Mouse (Mus musculus) stomach, embryonic 16.5 days (tissue): Measurements from ENCODE around the gene Cbx6. TPM values are rescaled to one million over a fixed set of nuclear protein-coding genes. Genes with fewer than 3 reads are reported as not detected.
A peak's percentile ranks its signal among the peaks of the same experiment; 100 is the strongest.

Experiments
- ATAC-seq: fragments of 200-750 bp; cut with Nextera tagmentation; 2 replicates; pipeline ENCODE4 v1.8.0; 2017; ENCODE audit warnings: moderate number of reproducible peaks, moderate TSS enrichment; ENCODE audit not compliant: insufficient read depth, low FRiP score
- H3K27ac ChIP-seq: fragments of 300-500 bp; sonication (generic); 2 replicates; pipeline ENCODE4 v1.5.1; 2014; ENCODE audit warnings: low read length
- H3K27me3 ChIP-seq: fragments of 300-500 bp; sonication (generic); 2 replicates; pipeline ENCODE4 v1.6.1; 2014; ENCODE audit warnings: low read length, control low read depth, mixed read lengths; ENCODE audit not compliant: control insufficient read depth, insufficient read depth
- H3K36me3 ChIP-seq: fragments of 300-500 bp; sonication (generic); 2 replicates; pipeline ENCODE4 v1.6.1; 2014; ENCODE audit warnings: low read length; ENCODE audit not compliant: control insufficient read depth, insufficient read depth
- H3K4me1 ChIP-seq: fragments of 300-500 bp; sonication (generic); 2 replicates; pipeline ENCODE4 v1.6.1; 2014; ENCODE audit warnings: low read length, control low read depth, mixed read lengths; ENCODE audit not compliant: control insufficient read depth, insufficient read depth
- H3K4me2 ChIP-seq: fragments of 300-500 bp; sonication (generic); 2 replicates; pipeline ENCODE4 v1.6.1; 2014; ENCODE audit warnings: low read depth, low read length, mixed read lengths
- H3K4me3 ChIP-seq: fragments of 300-500 bp; sonication (generic); replicated peaks from 2 replicates; pipeline ENCODE4 v1.5.1; 2014; ENCODE audit warnings: mild to moderate bottlenecking, low read length
- H3K9ac ChIP-seq: fragments of 300-500 bp; sonication (generic); 2 replicates; pipeline ENCODE4 v1.6.1; 2014; ENCODE audit warnings: low read length
- H3K9me3 ChIP-seq: fragments of 300-500 bp; sonication (generic); replicated peaks from 2 replicates; pipeline ENCODE4 v1.6.1; 2016; ENCODE audit warnings: low read length, control low read depth; ENCODE audit not compliant: control insufficient read depth
- WGBS: fragments of 180-500 bp; shearing (Covaris S2); extraction: QIAGEN DNeasy Blood & Tissue Kit; methylation state at CpG from one replicate; pipeline ENCODE4 v1.1.7; 2014; 5-methylcytosine and 5-hydroxymethylcytosine counted together
- polyA plus RNA-seq: library from polyadenylated mRNA; unstranded; fragments of >200 nt; fragmentation: Nextera tagmentation; extraction: Ambion mirVana; gene quantifications from 2 replicates; pipeline ENCODE4 v1.2.1, GENCODE M21; 2015

Gene Cbx6
- 75.6 and 77.2 TPM in 2 replicates for polyA plus RNA-seq

GRCm38 (mm10) chr15:79834130-79834880, at the start of gene Cbx6, which contains the start of gene Npcd:
Gene Cbx6, minus strand, starts transcription at chr15:79834688.
Gene Npcd, minus strand, starts transcription at chr15:79834237.
- Histone ChIP-seq H3K4me3 (peak within 1 kb of the TSS; percentile 85), H3K9ac (peak within 1 kb of the TSS; percentile 96), H3K4me2 (peak within 1 kb of the TSS; percentile 86), H3K27me3 (no peaks in the 10 kb centered on the region), H3K27ac (peak within 1 kb of the TSS; percentile 96), H3K9me3 (no peaks in the 10 kb centered on the region), H3K4me1 (peaks cover 29% of the 10 kb centered on the region), H3K36me3 (0 out of 2 replicates have a peak, but pooled peaks cover 2% of the 10 kb centered on the region)
- 1% methylated on average over 57 of the region's 58 CpGs for WGBS
- ATAC-seq: peak; percentile 93

GRCm38 (mm10) chr15:79883352-79883822, 48.9 kb upstream of the Cbx6 start:
- Histone ChIP-seq H3K36me3 (no peaks in the 10 kb centered on the region), H3K4me1 (peaks cover 21% of the 10 kb centered on the region), H3K27ac (peak overlapping the region; percentile 80), H3K4me3 (peak overlapping the region; percentile 50), H3K9me3 (no peaks in the 10 kb centered on the region), H3K4me2 (peak overlapping the region; percentile 57), H3K9ac (peak overlapping the region; percentile 64), H3K27me3 (no peaks in the 10 kb centered on the region)
- peak; percentile 82 for ATAC-seq
- under 1% methylated on average over 30 of the region's 30 CpGs for WGBS

- WGBS: 29% methylated on average over 19 of the region's 19 CpGs
- H3K27ac ChIP-seq: no peak overlapping the region
- H3K4me2 ChIP-seq: peak overlapping the region; percentile 57
- H3K27me3 ChIP-seq: no peaks in the 10 kb centered on the region
- H3K4me3 ChIP-seq: peak overlapping the region; percentile 50
- no peaks in the 10 kb centered on the region for H3K9me3 ChIP-seq
- no peak for ATAC-seq
- no peaks in the 10 kb centered on the region for H3K36me3 ChIP-seq
- H3K4me1 ChIP-seq: peaks cover 21% of the 10 kb centered on the region
- peak overlapping the region; percentile 45 for H3K9ac ChIP-seq
Observed at GRCm38 (mm10) chr15:79882623-79883267, 48.3 kb upstream of the Cbx6 start.

- Histone ChIP-seq H3K4me2 (no peak overlapping the region), H3K27ac (no peak overlapping the region), H3K4me1 (peaks cover 21% of the 10 kb centered on the region), H3K4me3 (no peak overlapping the region), H3K36me3 (no peaks in the 10 kb centered on the region), H3K27me3 (no peaks in the 10 kb centered on the region), H3K9me3 (no peaks in the 10 kb centered on the region), H3K9ac (no peak overlapping the region)
- ATAC-seq: no peak
- 80% methylated on average over 3 of the region's 3 CpGs for WGBS
Observed at GRCm38 (mm10) chr15:79880477-79880876, 46.0 kb upstream of the Cbx6 start.

- Histone ChIP-seq H3K9ac (peak overlapping the region; percentile 41), H3K4me3 (0 out of 2 replicates have a peak overlapping the region, but pooled peaks have one; percentile 1)
- 16% methylated on average over 13 of the region's 13 CpGs for WGBS
Observed at GRCm38 (mm10) chr15:79879319-79879718, 44.8 kb upstream of the Cbx6 start.

GRCm38 (mm10) chr15:79878725-79879136, 44.2 kb upstream of the Cbx6 start:
- Histone ChIP-seq H3K4me2 (peak overlapping the region; percentile 45), H3K36me3 (no peaks in the 10 kb centered on the region), H3K27ac (peak overlapping the region; percentile 96), H3K9ac (peak overlapping the region; percentile 41; the same call in 1 of the 2 replicates), H3K4me3 (0 out of 2 replicates have a peak overlapping the region, but pooled peaks have one; percentile 1), H3K4me1 (peaks cover 21% of the 10 kb centered on the region), H3K27me3 (no peaks in the 10 kb centered on the region), H3K9me3 (no peaks in the 10 kb centered on the region)
- WGBS: 46% methylated on average over 6 of the region's 6 CpGs
- ATAC-seq: no peak

More at GRCm38 (mm10) chr15:79879319-79879718, 44.8 kb upstream of the Cbx6 start:
- Histone ChIP-seq H3K4me2 (peak overlapping the region; percentile 45), H3K9me3 (no peaks in the 10 kb centered on the region), H3K36me3 (no peaks in the 10 kb centered on the region), H3K27me3 (no peaks in the 10 kb centered on the region), H3K4me1 (peaks cover 21% of the 10 kb centered on the region), H3K27ac (peak overlapping the region; percentile 96)
- ATAC-seq: peak; percentile 92

- Histone ChIP-seq H3K4me1 (peaks cover 16% of the 10 kb centered on the region), H3K27ac (no peak overlapping the region), H3K9me3 (no peaks in the 10 kb centered on the region), H3K36me3 (no peaks in the 10 kb centered on the region), H3K9ac (no peak overlapping the region), H3K27me3 (no peaks in the 10 kb centered on the region), H3K4me2 (no peak overlapping the region), H3K4me3 (no peak overlapping the region)
- WGBS: 87% methylated on average over 18 of the region's 18 CpGs
- ATAC-seq: no peak
Observed at GRCm38 (mm10) chr15:79875261-79875995, 40.9 kb upstream of the Cbx6 start.

- no peak overlapping the region for H3K27ac ChIP-seq
- peaks cover 3% of the 10 kb centered on the region; the same call in 1 of the 2 replicates for H3K9me3 ChIP-seq
- no peaks in the 10 kb centered on the region for H3K27me3 ChIP-seq
- WGBS: 39% methylated on average over 2 of the region's 2 CpGs
- H3K36me3 ChIP-seq: no peaks in the 10 kb centered on the region
- peaks cover 6% of the 10 kb centered on the region for H3K4me1 ChIP-seq
- no peak overlapping the region for H3K4me3 ChIP-seq
- H3K9ac ChIP-seq: no peak overlapping the region
- H3K4me2 ChIP-seq: no peak overlapping the region
- no peak for ATAC-seq
Observed at GRCm38 (mm10) chr15:79873995-79874394, 39.5 kb upstream of the Cbx6 start.
